Mouse (Mus musculus) erythroblast, embryonic 14.5 days (primary cell): ENCODE measurements around the gene Serpind1.

Experiments used
- GATA1 ChIP-seq: IDR thresholded peaks from 2 replicates; pipeline ENCODE4 v1.6.1; 2012; ENCODE audit warnings: low read length, inconsistent platforms, mixed read lengths
- TAL1 ChIP-seq: IDR thresholded peaks from 3 replicates; pipeline ENCODE4 v1.6.1; 2012; ENCODE audit warnings: low read length, inconsistent platforms, mixed read lengths

DNA sequence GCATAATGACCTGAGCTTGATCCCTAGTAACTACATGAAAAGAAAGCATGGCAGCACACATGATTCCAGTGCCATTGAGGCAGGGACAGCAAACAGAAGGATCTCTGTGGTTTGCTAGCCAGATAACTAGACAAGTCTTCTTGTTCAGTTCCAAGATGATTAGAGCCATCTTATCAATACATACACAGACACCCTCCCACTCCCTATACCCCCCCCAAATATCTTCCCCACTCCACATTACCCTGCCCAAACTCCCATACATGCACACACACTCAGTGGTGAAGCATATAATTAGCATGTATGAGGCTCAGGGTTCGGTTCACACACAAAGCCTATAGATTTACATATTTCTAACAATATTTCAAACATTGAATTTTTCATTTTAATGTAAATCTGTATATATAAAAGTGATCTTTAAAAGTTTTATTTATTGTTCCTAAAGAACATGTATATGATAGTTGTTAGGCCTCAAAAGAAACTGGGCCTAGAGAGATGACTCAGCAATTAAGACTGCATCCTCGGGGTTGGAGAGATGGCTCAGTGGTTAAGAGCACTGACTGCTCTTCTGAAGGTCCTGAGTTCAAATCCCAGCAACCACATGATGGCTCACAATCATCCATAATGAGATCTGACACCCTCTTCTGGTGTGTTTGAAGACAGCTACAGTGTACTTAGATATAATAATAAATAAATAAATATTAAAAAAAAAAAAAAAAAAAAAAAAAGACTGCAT lies 52.6 kb downstream of the Serpind1 start:
- TF ChIP-seq GATA1 (no peak), TAL1 (no peak)
